Mouse (Mus musculus) liver, embryonic 16.5 days (tissue): ENCODE data around the gene Pla2g12a. TPM values are rescaled to one million over a fixed set of nuclear protein-coding genes. Genes with fewer than 3 reads are reported as not detected.

Experiments
- ATAC-seq: fragments of 200-750 bp; cut with Nextera tagmentation; 2 replicates; pipeline ENCODE4 v1.8.0; 2017; ENCODE audit warnings: low read depth, mild to moderate bottlenecking, moderate number of reproducible peaks, moderate library complexity
- H3K27ac ChIP-seq: fragments of 300-500 bp; sonication (generic); 2 replicates; pipeline ENCODE4 v1.5.1; 2014; ENCODE audit warnings: mild to moderate bottlenecking, low read length
- H3K27me3 ChIP-seq: fragments of 300-500 bp; sonication (generic); 2 replicates; pipeline ENCODE4 v1.6.1; 2014; ENCODE audit warnings: low read depth, low read length, mixed read lengths; ENCODE audit not compliant: control insufficient read depth, insufficient read depth
- H3K36me3 ChIP-seq: fragments of 300-500 bp; sonication (generic); 2 replicates; pipeline ENCODE4 v1.6.1; 2014; ENCODE audit warnings: mild to moderate bottlenecking; ENCODE audit not compliant: control insufficient read depth, insufficient read depth
- H3K4me1 ChIP-seq: fragments of 300-500 bp; sonication (generic); 2 replicates; pipeline ENCODE4 v1.6.1; 2014; ENCODE audit warnings: low read depth, low read length, mixed read lengths; ENCODE audit not compliant: control insufficient read depth
- H3K4me2 ChIP-seq: fragments of 300-500 bp; sonication (generic); 2 replicates; pipeline ENCODE4 v1.6.1; 2014; ENCODE audit warnings: low read depth, low read length, mixed read lengths
- H3K4me3 ChIP-seq: fragments of 300-500 bp; sonication (generic); 2 replicates; pipeline ENCODE4 v1.5.1; 2014; ENCODE audit warnings: low read depth, mild to moderate bottlenecking, low read length
- H3K9ac ChIP-seq: fragments of 300-500 bp; sonication (generic); 2 replicates; pipeline ENCODE4 v1.6.1; 2014; ENCODE audit warnings: low read depth, low read length
- H3K9me3 ChIP-seq: fragments of 300-500 bp; sonication (generic); replicated peaks from 2 replicates; pipeline ENCODE4 v1.6.1; 2016; ENCODE audit warnings: low read length; ENCODE audit not compliant: control insufficient read depth
- WGBS: fragments of 180-500 bp; shearing (Covaris S2); extraction: QIAGEN DNeasy Blood & Tissue Kit; methylation state at CpG from one replicate; pipeline ENCODE4 v1.1.7; 2014; ENCODE audit not compliant: insufficient replicate concordance; 5-methylcytosine and 5-hydroxymethylcytosine counted together
- polyA plus RNA-seq: library from polyadenylated mRNA; unstranded; fragments of >200 nt; fragmentation: Nextera tagmentation; extraction: Ambion mirVana; gene quantifications from 2 replicates; pipeline ENCODE4 v1.2.1, GENCODE M21; 2015

Pla2g12a gene
- polyA plus RNA-seq, 1 experiment from 2014 or later, result 80.6 TPM

DNA sequence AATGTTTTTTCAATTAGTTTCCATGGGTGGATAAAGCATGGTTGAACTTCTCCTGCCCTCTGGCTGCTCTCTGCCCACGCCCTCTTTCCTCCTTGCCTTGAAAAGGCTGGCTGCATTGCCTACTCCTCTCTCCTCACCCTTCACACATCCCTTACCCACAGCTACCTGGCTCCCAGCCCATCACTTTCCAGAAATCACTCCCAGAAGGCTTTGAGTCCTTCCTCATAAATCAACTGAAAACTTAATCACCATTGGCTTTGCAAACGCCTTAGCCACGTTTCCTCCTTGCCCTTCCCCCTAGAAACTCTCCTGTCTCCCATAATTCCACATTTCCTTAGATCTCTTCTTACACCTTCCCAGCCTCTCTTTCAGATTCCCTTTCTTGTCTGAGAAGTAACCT, 59.4 kb downstream of the Pla2g12a start:
- WGBS, result 53% methylated on average over 3 of the region's 3 CpGs
- H3K36me3 ChIP-seq, result no peaks in the 10 kb centered on the region
- ATAC-seq, result no peak
- no peaks in the 10 kb centered on the region for H3K27me3 ChIP-seq
- H3K9me3 ChIP-seq, result no peaks in the 10 kb centered on the region
- H3K27ac ChIP-seq, result no peak overlapping the region
- no peak overlapping the region for H3K4me3 ChIP-seq
- no peak overlapping the region for H3K9ac ChIP-seq
- no peaks in the 10 kb centered on the region for H3K4me1 ChIP-seq
- no peak overlapping the region for H3K4me2 ChIP-seq

DNA sequence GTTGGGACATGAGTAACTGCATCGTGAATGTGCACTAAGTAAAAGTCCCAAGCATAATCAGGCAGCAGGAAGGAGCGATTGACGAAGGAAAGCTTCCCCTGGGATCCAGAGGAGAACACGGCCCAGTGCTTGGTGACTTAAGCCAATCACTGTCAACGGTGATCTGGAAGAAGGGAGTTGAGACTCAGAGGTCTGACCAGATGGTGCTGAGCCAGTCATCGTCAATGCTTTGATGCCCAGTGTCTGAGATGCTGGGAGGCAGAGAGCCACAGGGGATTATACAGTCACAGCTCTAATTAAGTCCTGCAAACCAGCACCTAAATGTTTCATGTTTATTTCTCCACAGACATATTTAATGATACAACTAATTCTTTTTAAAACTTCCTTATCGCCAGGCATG, 60.7 kb downstream of the Pla2g12a start:
- no peak for ATAC-seq
- Histone ChIP-seq H3K4me3 (no peak overlapping the region), H3K36me3 (no peaks in the 10 kb centered on the region), H3K4me1 (no peaks in the 10 kb centered on the region), H3K27me3 (no peaks in the 10 kb centered on the region), H3K9me3 (no peaks in the 10 kb centered on the region), H3K9ac (no peak overlapping the region), H3K4me2 (no peak overlapping the region), H3K27ac (no peak overlapping the region)
- WGBS, result 68% methylated on average over 7 of the region's 7 CpGs

DNA sequence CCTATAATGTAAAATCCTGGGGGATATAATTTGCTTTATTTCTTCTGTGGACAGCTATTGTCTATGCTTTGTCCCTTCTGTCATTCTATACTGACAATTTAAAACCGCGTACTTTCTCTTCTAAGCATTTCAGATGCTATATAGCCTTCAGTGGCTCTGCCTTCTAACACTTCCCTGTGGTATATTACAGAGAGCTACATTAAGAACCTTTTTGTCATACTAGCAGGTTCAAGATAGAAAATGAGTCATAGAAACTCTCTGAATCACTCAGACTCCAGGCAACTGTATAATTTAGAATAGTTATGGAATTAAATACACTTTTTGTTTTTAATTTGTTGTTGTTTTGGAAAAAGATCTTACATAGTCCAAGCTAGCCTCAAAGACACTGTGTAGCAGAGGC, 62.4 kb downstream of the Pla2g12a start:
- Histone ChIP-seq H3K9ac (no peak overlapping the region), H3K4me3 (no peak overlapping the region), H3K27ac (no peak overlapping the region), H3K4me1 (no peaks in the 10 kb centered on the region), H3K4me2 (no peak overlapping the region), H3K36me3 (no peaks in the 10 kb centered on the region), H3K9me3 (no peaks in the 10 kb centered on the region), H3K27me3 (no peaks in the 10 kb centered on the region)
- no peak for ATAC-seq
- WGBS, result 92% methylated on average over 2 of the region's 2 CpGs

DNA sequence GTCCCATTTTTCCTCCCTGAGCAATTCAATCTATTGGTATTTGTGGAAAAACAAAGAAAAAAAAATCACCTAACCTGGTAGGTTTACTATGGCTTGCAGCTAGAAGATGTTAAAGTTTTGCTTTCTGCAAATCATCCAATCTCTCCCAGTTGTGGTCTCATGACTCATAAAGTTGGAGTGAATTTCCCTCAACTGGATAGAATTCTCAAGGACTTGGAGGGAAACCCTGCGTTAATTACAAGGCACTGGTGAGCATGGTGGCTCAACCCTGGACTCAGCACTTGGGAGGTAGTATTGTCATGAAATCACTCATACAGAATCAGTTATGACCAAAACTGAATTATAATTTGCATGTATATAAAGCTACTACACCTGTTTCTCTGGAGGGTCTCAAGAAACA, 62.9 kb downstream of the Pla2g12a start:
- Histone ChIP-seq H3K4me2 (no peak overlapping the region), H3K36me3 (no peaks in the 10 kb centered on the region), H3K9me3 (no peaks in the 10 kb centered on the region), H3K27ac (no peak overlapping the region), H3K4me3 (no peak overlapping the region), H3K9ac (no peak overlapping the region), H3K4me1 (no peaks in the 10 kb centered on the region), H3K27me3 (no peaks in the 10 kb centered on the region)
- no peak for ATAC-seq
- WGBS, result 80% methylated on average over 1 of the region's 1 CpGs

DNA sequence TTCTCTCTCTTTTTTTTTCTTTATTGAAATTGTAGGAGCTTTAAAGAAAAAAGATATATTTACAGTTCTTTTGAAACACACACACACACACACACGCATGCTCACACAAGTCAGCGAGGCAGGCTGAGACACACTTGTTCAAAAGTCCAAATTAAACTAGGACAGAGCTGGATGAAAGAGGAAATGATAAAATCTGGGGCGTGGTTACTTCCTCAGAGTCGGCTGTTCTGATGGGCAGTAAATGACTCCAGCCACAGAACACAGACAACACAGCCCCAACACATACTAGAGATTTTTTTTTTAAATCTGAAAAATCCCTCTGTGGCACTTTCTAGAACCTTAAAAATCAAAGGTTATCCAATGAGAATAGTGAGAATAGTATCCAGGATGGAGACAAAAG, 65.4 kb downstream of the Pla2g12a start:
- Histone ChIP-seq H3K27me3 (no peaks in the 10 kb centered on the region), H3K4me1 (no peaks in the 10 kb centered on the region; the same call in 1 of the 2 replicates), H3K27ac (no peak overlapping the region), H3K9ac (no peak overlapping the region), H3K4me3 (no peak overlapping the region), H3K36me3 (no peaks in the 10 kb centered on the region), H3K9me3 (no peaks in the 10 kb centered on the region), H3K4me2 (no peak overlapping the region)
- 20% methylated on average over 4 of the region's 4 CpGs for WGBS
- no peak for ATAC-seq

Other genes with a start within 250 kb of the Pla2g12a start
- 0.28 and 0.36 TPM in 2 replicates for gene Egf, start 123.3 kb upstream of the Pla2g12a start, polyA plus RNA-seq
- gene Lrit3, start 74.6 kb upstream of the Pla2g12a start, polyA plus RNA-seq, result not detected in 2 replicates
- gene Rrh, start 56.0 kb upstream of the Pla2g12a start, polyA plus RNA-seq, result not detected in 2 replicates
- 20.8 and 23.6 TPM in 2 replicates for gene Gar1, start 47.2 kb upstream of the Pla2g12a start, polyA plus RNA-seq
- 294 and 313 TPM in 2 replicates for gene Cfi, start 42.7 kb upstream of the Pla2g12a start, polyA plus RNA-seq
- gene Casp6, start 22.8 kb downstream of the Pla2g12a start, polyA plus RNA-seq, result 30.6 and 33.6 TPM in 2 replicates
- gene Mcub, start 91.6 kb downstream of the Pla2g12a start, polyA plus RNA-seq, result 14.9 and 15.4 TPM in 2 replicates
- 7.3 and 10.3 TPM in 2 replicates for gene Sec24b, start 182.9 kb downstream of the Pla2g12a start, polyA plus RNA-seq